In the genomic region with DNA sequence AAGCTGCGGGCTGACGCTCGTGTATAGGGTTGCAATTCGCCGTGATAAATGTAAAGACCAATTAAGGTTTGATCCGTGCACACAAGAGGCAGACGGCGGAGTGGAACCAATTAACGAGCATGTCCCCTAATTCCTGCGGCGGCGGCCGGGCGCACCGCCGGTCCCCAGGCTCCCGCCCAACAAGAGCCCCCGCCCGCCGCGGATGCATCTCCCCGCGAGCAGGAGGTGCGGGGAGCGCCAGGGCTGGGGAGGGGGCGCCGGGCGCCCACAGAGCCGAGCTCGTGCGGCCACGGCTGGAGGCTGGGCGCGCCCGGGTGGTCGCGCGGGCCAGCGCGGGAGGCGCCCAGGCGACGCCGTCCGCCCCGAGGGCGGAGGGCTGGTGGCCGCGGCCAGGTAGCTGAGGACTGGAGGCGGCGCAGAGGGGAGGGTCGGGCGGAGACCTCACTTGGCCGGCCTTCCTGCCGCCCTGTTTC, we compare ENCODE assay signal across 9 mouse cellular contexts. TPM values are rescaled to one million over a fixed set of nuclear protein-coding genes. Genes with fewer than 3 reads are reported as not detected.
DNase-seq lines count a peak whose midpoint lies in the region; ATAC-seq and TF ChIP-seq lines count a peak whose summit lies in the region.
"Had no signal": no experiment of that assay in that cellular context is flagged by ENCODE, and none has a peak within 500 bp of the region (broad histone marks: within the 10 kb centered on the region; RNA-seq: fewer than 3 reads in every experiment).

No protein-coding gene starts in this region.

- H3K4me2 ChIP-seq in lung, postnatal 0 days (replicated peaks; ENCODE audit: low read depth, low read length) = peak overlapping the region; percentile 95
- peak overlapping the region; percentile 99 for H3K4me2 ChIP-seq in heart, embryonic 16.5 days (ENCODE audit: low read depth, low read length)
- peak overlapping the region; percentile 78 for H3K4me2 ChIP-seq in limb, embryonic 13.5 days (replicated peaks)

- no peak overlapping the region for H3K27ac ChIP-seq in lung, postnatal 0 days (ENCODE audit: low read length)
- H3K27ac ChIP-seq in heart, embryonic 16.5 days (ENCODE audit: low read length) = no peak overlapping the region
- H3K27ac ChIP-seq in limb, embryonic 13.5 days = peak overlapping the region; percentile 49; the same call in 1 of the 2 replicates
- H3K27ac ChIP-seq in olfactory bulb, adult 2 months (ENCODE audit: insufficient read depth, low read depth, low read length) = no peak overlapping the region

- no peak for TF ChIP-seq POLR2A in olfactory bulb, adult 2 months (IDR thresholded peaks at IDR 0.05; ENCODE audit: insufficient read depth, low read depth, low read length)

- H3K4me3 ChIP-seq in lung, postnatal 0 days (ENCODE audit: low read depth, low read length) = peak overlapping the region; percentile 50
- H3K4me3 ChIP-seq in heart, embryonic 16.5 days (ENCODE audit: low read length) = peak overlapping the region; percentile 56
- H3K4me3 ChIP-seq in limb, embryonic 13.5 days = peak overlapping the region; percentile 67
- H3K4me3 ChIP-seq in olfactory bulb, adult 2 months (ENCODE audit: insufficient read depth, low read depth, low read length) = peak overlapping the region; percentile 66

- DNase-seq in embryo, embryonic 11.5 days (ENCODE audit: low read depth, low spot score) = peak; percentile 24
- no peak for DNase-seq in embryo, embryonic 9.5 days (ENCODE audit: extremely low spot score)
- DNase-seq in lung, postnatal 0 days (ENCODE audit: low spot score) = no peak
- DNase-seq in lung, postnatal 4 days = no peak
- no peak for DNase-seq in adrenal gland, adult 8-10 months

- no peak for TF ChIP-seq CTCF in lung, postnatal 0 days (IDR thresholded peaks at IDR 0.05)
- no peak for TF ChIP-seq CTCF in olfactory bulb, adult 2 months (IDR thresholded peaks at IDR 0.05; ENCODE audit: insufficient read depth, low read depth, low read length)

- H3K9me3 ChIP-seq in lung, postnatal 0 days (ENCODE audit: low read length) = no peaks in the 10 kb centered on the region
- H3K9me3 ChIP-seq in heart, embryonic 16.5 days (replicated peaks; ENCODE audit: control insufficient read depth, low read length) = no peaks in the 10 kb centered on the region
- no peaks in the 10 kb centered on the region for H3K9me3 ChIP-seq in limb, embryonic 13.5 days

- no peak overlapping the region for H3K9ac ChIP-seq in lung, postnatal 0 days (replicated peaks; ENCODE audit: low read depth)
- peak overlapping the region; percentile 70 for H3K9ac ChIP-seq in heart, embryonic 16.5 days (ENCODE audit: low read length)
- H3K9ac ChIP-seq in limb, embryonic 13.5 days = peak overlapping the region; percentile 70

- peak; percentile 34 for ATAC-seq in lung, postnatal 0 days
- peak; percentile 25 for ATAC-seq in heart, embryonic 16.5 days (replicated peaks; ENCODE audit: extremely low read depth, insufficient read depth, low FRiP score)
- peak; percentile 65 for ATAC-seq in limb, embryonic 13.5 days (ENCODE audit: low FRiP score, low read depth)

- 0 out of 2 replicates have a peak, but pooled peaks cover 5% of the 10 kb centered on the region for H3K4me1 ChIP-seq in lung, postnatal 0 days (ENCODE audit: insufficient read depth, low read depth, low read length)
- peaks cover 4% of the 10 kb centered on the region for H3K4me1 ChIP-seq in heart, embryonic 16.5 days (ENCODE audit: control insufficient read depth, insufficient read depth, low read length)
- H3K4me1 ChIP-seq in limb, embryonic 13.5 days = peaks cover 8% of the 10 kb centered on the region; the same call in 1 of the 2 replicates
- peaks cover 11% of the 10 kb centered on the region for H3K4me1 ChIP-seq in olfactory bulb, adult 2 months (ENCODE audit: control insufficient read depth, insufficient read depth, low read length)

- 8% methylated on average over 17 of the region's 55 CpGs for WGBS in lung, postnatal 0 days
- WGBS in heart, embryonic 16.5 days = 1% methylated on average over 48 of the region's 55 CpGs
- WGBS in limb, embryonic 13.5 days = under 1% methylated on average over 33 of the region's 55 CpGs
- WGBS in olfactory bulb, adult 2 months = 2% methylated on average over 55 of the region's 55 CpGs

- no peaks in the 10 kb centered on the region for H3K36me3 ChIP-seq in lung, postnatal 0 days (ENCODE audit: insufficient read depth, low read length)
- H3K36me3 ChIP-seq in heart, embryonic 16.5 days (ENCODE audit: control insufficient read depth, insufficient read depth) = no peaks in the 10 kb centered on the region
- no peaks in the 10 kb centered on the region for H3K36me3 ChIP-seq in limb, embryonic 13.5 days

- H3K27me3 ChIP-seq in lung, postnatal 0 days (replicated peaks; ENCODE audit: insufficient read depth, low read length) = peaks cover 19% of the 10 kb centered on the region
- H3K27me3 ChIP-seq in heart, embryonic 16.5 days (ENCODE audit: control insufficient read depth, insufficient read depth, low read length) = peaks cover 54% of the 10 kb centered on the region
- H3K27me3 ChIP-seq in limb, embryonic 13.5 days = peaks cover 28% of the 10 kb centered on the region

- no peak for TF ChIP-seq EP300 in lung, postnatal 0 days (IDR thresholded peaks at IDR 0.05)

RNA-seq across cellular contexts. Expression of gene Cnr1, which starts 0.6 kb away (rescaled TPM):
- polyA plus RNA-seq in lung, postnatal 0 days (2015; fragmentation: Nextera tagmentation; extraction: Ambion mirVana) = 0.25 and 0.30 TPM in 2 replicates
- 0.10 and 0.12 TPM in 2 replicates for polyA plus RNA-seq in heart, embryonic 16.5 days (2015; fragmentation: Nextera tagmentation; extraction: Ambion mirVana)
- polyA plus RNA-seq in limb, embryonic 13.5 days (2015; fragmentation: Nextera tagmentation; extraction: Ambion mirVana) = 4.7 and 4.8 TPM in 2 replicates
- not detected in 2 replicates for polyA plus RNA-seq in olfactory bulb, adult 2 months (2012; ENCODE audit: insufficient read depth, insufficient read length, low replicate concordance, missing spikeins)
- total RNA-seq in adrenal gland, adult 8-10 months (2022) = 10 to 100 TPM; 25.7 to 35.6 (median 30.7) TPM
- total RNA-seq: neutrophil, adult 5-6 weeks had no signal
